Mouse (Mus musculus) testis, adult 2 months (tissue): ENCODE results near the gene Dnase2b. TPM values are rescaled to one million over a fixed set of nuclear protein-coding genes. Genes with fewer than 3 reads are reported as not detected.

Experiments
- H3K27ac ChIP-seq: fragments of 200-500 bp; 2 replicates; pipeline ENCODE4 v1.5.1; 2012; ENCODE audit warnings: low read depth, low read length; ENCODE audit not compliant: control insufficient read depth, insufficient read depth
- H3K27me3 ChIP-seq: fragments of 200-500 bp; 2 replicates; pipeline ENCODE4 v1.6.1; 2012; ENCODE audit warnings: mild to moderate bottlenecking, low read length, moderate library complexity; ENCODE audit not compliant: control insufficient read depth, insufficient read depth
- H3K36me3 ChIP-seq: fragments of 200-500 bp; 2 replicates; pipeline ENCODE4 v1.6.1; 2012; ENCODE audit warnings: mild to moderate bottlenecking, low read length; ENCODE audit not compliant: control insufficient read depth, insufficient read depth
- H3K4me1 ChIP-seq: fragments of 200-500 bp; 2 replicates; pipeline ENCODE4 v1.6.1; 2012; ENCODE audit warnings: low read length; ENCODE audit not compliant: control insufficient read depth, insufficient read depth
- H3K4me3 ChIP-seq: fragments of 200-500 bp; 2 replicates; pipeline ENCODE4 v1.5.1; 2012; ENCODE audit warnings: low read depth, mild to moderate bottlenecking, low read length, moderate library complexity, mixed read lengths; ENCODE audit not compliant: control insufficient read depth
- CTCF ChIP-seq: fragments of 200-500 bp; IDR thresholded peaks from 2 replicates; pipeline ENCODE4 v1.5.1; 2012; ENCODE audit warnings: low read depth, mild to moderate bottlenecking, inconsistent platforms, low read length, moderate library complexity; ENCODE audit not compliant: control insufficient read depth, insufficient read depth, insufficient replicate concordance
- POLR2A ChIP-seq: fragments of 200-500 bp; IDR thresholded peaks from 2 replicates; pipeline ENCODE4 v1.6.1; 2012; ENCODE audit warnings: low read depth, mild to moderate bottlenecking, inconsistent platforms, low read length, moderate library complexity; ENCODE audit not compliant: control insufficient read depth
- polyA plus RNA-seq: library from polyadenylated mRNA; depleted of rRNA; stranded (reverse); fragments of >200 nt; gene quantifications from 2 replicates; pipeline ENCODE4 v1.2.3, GENCODE M21; 2012

Gene Dnase2b
- polyA plus RNA-seq, 1 experiment: not detected

DNA sequence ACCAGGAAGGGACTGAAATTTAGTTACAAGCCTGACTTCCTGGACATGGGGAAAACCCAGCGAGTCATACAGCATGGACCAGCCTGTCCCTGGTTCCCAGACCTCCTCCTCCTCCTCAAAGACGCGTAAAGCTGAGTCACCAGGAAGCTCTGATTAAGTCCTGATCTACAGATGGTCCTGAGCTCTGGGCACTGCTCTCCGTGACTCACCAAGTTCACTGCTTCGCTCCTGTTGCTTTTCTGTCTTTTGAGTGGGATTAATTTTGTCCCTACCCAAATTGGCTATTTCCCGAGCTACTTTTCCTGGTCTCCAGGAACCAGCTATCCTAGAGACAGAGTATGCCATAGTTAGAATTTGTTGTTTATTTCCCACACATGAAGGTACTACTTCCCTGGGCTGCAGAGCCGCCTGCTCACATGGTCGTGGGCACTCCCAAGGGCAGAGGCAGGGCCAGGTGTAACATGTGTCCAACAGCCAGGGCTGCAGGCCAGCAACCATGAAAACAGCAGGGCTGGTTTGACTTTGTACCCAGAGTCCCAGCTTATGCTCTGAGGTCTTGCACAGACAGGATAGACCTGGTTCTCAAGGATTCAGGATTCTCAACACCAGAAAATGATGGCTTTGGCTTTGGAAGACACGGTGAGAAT is 47.4 kb downstream of the Dnase2b start:
- Histone ChIP-seq H3K4me1 (no peaks in the 10 kb centered on the region), H3K27ac (no peak overlapping the region), H3K4me3 (no peak overlapping the region), H3K27me3 (no peaks in the 10 kb centered on the region), H3K36me3 (no peaks in the 10 kb centered on the region)
- TF ChIP-seq CTCF (no peak), POLR2A (no peak)

DNA sequence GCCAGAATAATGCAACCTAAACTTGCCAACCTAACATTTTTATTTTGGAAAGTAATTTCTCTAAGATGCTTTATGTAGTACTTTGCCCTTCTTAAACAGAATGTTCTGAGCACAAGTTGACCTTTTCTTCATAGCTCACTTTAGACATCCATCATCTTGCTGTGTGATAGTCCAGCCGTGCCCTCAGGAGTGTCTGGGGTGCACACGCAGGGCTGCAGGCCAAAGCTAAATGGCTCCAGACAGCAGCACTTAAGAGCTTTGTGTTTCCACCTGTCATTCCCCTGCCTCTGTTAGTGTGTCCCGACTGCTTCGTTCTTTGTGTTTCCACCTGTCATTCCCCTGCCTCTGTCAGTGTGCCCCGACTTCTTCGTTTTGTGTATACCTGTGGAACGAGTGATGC is 48.0 kb downstream of the Dnase2b start:
- no peaks in the 10 kb centered on the region for H3K27me3 ChIP-seq
- no peaks in the 10 kb centered on the region for H3K4me1 ChIP-seq
- H3K4me3 ChIP-seq: no peak overlapping the region
- TF ChIP-seq POLR2A (no peak), CTCF (no peak)
- H3K27ac ChIP-seq: no peak overlapping the region
- no peaks in the 10 kb centered on the region for H3K36me3 ChIP-seq

DNA sequence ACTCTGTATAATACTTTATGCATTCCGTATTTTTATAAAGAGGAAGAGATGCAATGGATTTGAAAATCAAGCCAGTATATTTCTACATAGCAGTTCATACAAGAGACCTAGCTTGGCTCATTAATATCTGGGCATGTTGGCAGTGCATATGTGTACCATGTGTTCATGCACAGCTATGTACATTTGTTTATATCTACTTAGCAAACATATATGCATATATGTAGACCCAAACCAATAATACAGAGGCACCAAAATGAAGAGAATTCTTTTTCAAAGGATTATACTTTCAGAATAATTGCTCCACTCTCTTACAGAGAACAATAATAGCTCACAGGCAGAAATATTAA is 50.4 kb downstream of the Dnase2b start:
- Histone ChIP-seq H3K27ac (no peak overlapping the region), H3K27me3 (no peaks in the 10 kb centered on the region)

GRCm38 (mm10) chr3:146564268-146565064 is 50.9 kb downstream of the Dnase2b start:
- H3K27me3 ChIP-seq: no peaks in the 10 kb centered on the region
- H3K4me1 ChIP-seq: no peaks in the 10 kb centered on the region
- no peaks in the 10 kb centered on the region for H3K36me3 ChIP-seq
- TF ChIP-seq POLR2A (no peak), CTCF (no peak)
- H3K27ac ChIP-seq: no peak overlapping the region
- H3K4me3 ChIP-seq: no peak overlapping the region

More for the DNA sequence above, 50.4 kb downstream of the Dnase2b start:
- Histone ChIP-seq H3K4me1 (no peaks in the 10 kb centered on the region), H3K36me3 (no peaks in the 10 kb centered on the region), H3K4me3 (no peak overlapping the region)
- TF ChIP-seq CTCF (no peak), POLR2A (no peak)

- H3K36me3 ChIP-seq: no peaks in the 10 kb centered on the region
- H3K4me3 ChIP-seq: no peak overlapping the region
- H3K27ac ChIP-seq: no peak overlapping the region
- no peaks in the 10 kb centered on the region for H3K27me3 ChIP-seq
- H3K4me1 ChIP-seq: no peaks in the 10 kb centered on the region
- no peak for TF ChIP-seq CTCF
- no peak for TF ChIP-seq POLR2A
Observed at GRCm38 (mm10) chr3:146562936-146563335, 52.5 kb downstream of the Dnase2b start.

GRCm38 (mm10) chr3:146557507-146557906 is 57.9 kb downstream of the Dnase2b start:
- Histone ChIP-seq H3K27me3 (no peaks in the 10 kb centered on the region), H3K27ac (no peak overlapping the region), H3K36me3 (no peaks in the 10 kb centered on the region), H3K4me3 (no peak overlapping the region), H3K4me1 (no peaks in the 10 kb centered on the region)
- TF ChIP-seq CTCF (no peak), POLR2A (no peak)

DNA sequence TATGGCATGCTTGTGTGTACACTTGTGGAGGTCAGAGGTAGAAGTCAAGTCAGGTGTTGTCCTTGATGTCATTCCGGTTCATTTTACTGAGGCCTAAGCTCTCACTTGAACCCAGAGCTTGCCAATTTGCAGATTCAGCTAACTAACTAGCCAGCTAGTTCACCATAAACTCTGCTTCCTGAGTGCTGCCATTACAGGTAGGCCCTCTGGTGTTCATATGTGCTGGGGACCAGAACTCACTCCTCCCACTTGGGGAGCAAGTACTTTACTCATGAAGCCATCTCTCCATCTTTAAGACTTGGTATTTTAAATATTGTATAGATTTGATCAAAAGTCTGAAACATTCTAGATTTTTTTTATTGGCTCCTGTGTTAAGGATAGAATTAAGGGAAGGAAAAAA is 58.8 kb downstream of the Dnase2b start:
- Histone ChIP-seq H3K27me3 (no peaks in the 10 kb centered on the region), H3K4me3 (no peak overlapping the region), H3K27ac (no peak overlapping the region), H3K4me1 (no peaks in the 10 kb centered on the region), H3K36me3 (no peaks in the 10 kb centered on the region)
- no peak for TF ChIP-seq POLR2A
- TF ChIP-seq CTCF: no peak
